Mouse (Mus musculus) CH12.LX (cell line): ENCODE data around the gene Washc1. TPM values are rescaled to one million over a fixed set of nuclear protein-coding genes. Genes with fewer than 3 reads are reported as not detected.

Experiments
- DNase-seq: peaks from one replicate; pipeline ENCODE4 v3.0.0-alpha.2; 2013; ENCODE audit errors: extremely low read depth
- H3K27ac ChIP-seq: 2 replicates; pipeline ENCODE4 v1.5.1; 2012; ENCODE audit warnings: low read depth, mild to moderate bottlenecking, control low read depth, moderate library complexity; ENCODE audit not compliant: insufficient read depth
- H3K27me3 ChIP-seq: replicated peaks from 2 replicates; pipeline ENCODE3; 2012; ENCODE audit warnings: inconsistent platforms
- H3K36me3 ChIP-seq, 2 experiments: replicated peaks in 1 of 2; 2 replicates each; pipeline versions ENCODE3 to v1.6.1; 2012; ENCODE audit warnings: inconsistent platforms in 1 of 2, low read length in 1 of 2, mild to moderate bottlenecking in 1 of 2, mixed read lengths in 1 of 2, moderate library complexity in 1 of 2; ENCODE audit not compliant: control insufficient read depth in 1 of 2, insufficient read depth in 1 of 2
- H3K4me1 ChIP-seq, 2 experiments: 2 replicates each; pipeline ENCODE4 v1.6.1; 2012; ENCODE audit warnings: inconsistent platforms in 1 of 2, moderate library complexity in 1 of 2; ENCODE audit not compliant: insufficient read depth in 2 of 2, control insufficient read depth in 1 of 2
- H3K4me2 ChIP-seq: 2 replicates; pipeline ENCODE4 v1.6.1; 2012; ENCODE audit warnings: low read depth, mild to moderate bottlenecking, control low read depth; ENCODE audit not compliant: poor library complexity, insufficient read depth, severe bottlenecking
- H3K4me3 ChIP-seq, 3 experiments: fragments of 150-350 bp in 1 of 3; sonication (generic) in 1 of 3; replicated peaks in 1 of 3; 2 replicates each; pipeline versions ENCODE3 to v1.5.1; 2011 to 2012; ENCODE audit warnings: low read depth in 2 of 3, low read length in 2 of 3, mild to moderate bottlenecking in 2 of 3, moderate library complexity in 2 of 3, control low read depth in 1 of 3, improper control_type of control experiment in 1 of 3, inconsistent platforms in 1 of 3, mixed read lengths in 1 of 3; ENCODE audit not compliant: poor library complexity in 1 of 3
- H3K79me2 ChIP-seq: replicated peaks from 2 replicates; pipeline ENCODE4 v1.6.1; 2012; ENCODE audit warnings: mild to moderate bottlenecking, moderate library complexity; ENCODE audit not compliant: control insufficient read depth, poor library complexity, insufficient read depth, severe bottlenecking; ENCODE audit errors: extremely low read depth
- H3K9ac ChIP-seq: 2 replicates; pipeline ENCODE4 v1.6.1; 2012; ENCODE audit warnings: low read depth, mild to moderate bottlenecking, control low read depth, moderate library complexity; ENCODE audit not compliant: insufficient read depth
- H3K9me3 ChIP-seq: replicated peaks from 2 replicates; pipeline ENCODE3; 2012; ENCODE audit warnings: low read length, inconsistent platforms, mixed read lengths
- CHD2 ChIP-seq: IDR thresholded peaks from 2 replicates; pipeline ENCODE4 v1.6.1; 2011; ENCODE audit warnings: low read length, improper control_type of control experiment
- ELF1 ChIP-seq: IDR thresholded peaks from 2 replicates; pipeline ENCODE4 v1.6.1; 2014; ENCODE audit warnings: low read depth, mild to moderate bottlenecking, inconsistent platforms, low read length, improper control_type of control experiment
- ETS1 ChIP-seq: conservative IDR thresholded peaks from 2 replicates; pipeline ENCODE4 v1.6.1; 2012; ENCODE audit warnings: low read depth, mild to moderate bottlenecking, inconsistent platforms, low read length, improper control_type of control experiment, moderate library complexity
- GABPA ChIP-seq: IDR thresholded peaks from 2 replicates; pipeline ENCODE4 v1.6.1; 2012; ENCODE audit warnings: low read depth, low read length, improper control_type of control experiment, inconsistent platforms; ENCODE audit not compliant: insufficient replicate concordance
- HCFC1 ChIP-seq: IDR thresholded peaks from 2 replicates; pipeline ENCODE4 v1.6.1; 2012; ENCODE audit warnings: low read depth, mild to moderate bottlenecking, inconsistent platforms, low read length, improper control_type of control experiment
- IRF4 ChIP-seq: IDR thresholded peaks from 2 replicates; pipeline ENCODE4 v1.6.1; 2014; ENCODE audit warnings: low read depth, mild to moderate bottlenecking, inconsistent platforms, low read length, improper control_type of control experiment
- KAT2A ChIP-seq: IDR thresholded peaks from 2 replicates; pipeline ENCODE4 v1.6.1; 2012; ENCODE audit warnings: low read length, improper control_type of control experiment, inconsistent platforms; ENCODE audit not compliant: insufficient replicate concordance
- MAFK ChIP-seq: IDR thresholded peaks from 2 replicates; pipeline ENCODE4 v1.6.1; 2011; ENCODE audit warnings: low read length, improper control_type of control experiment; ENCODE audit not compliant: insufficient replicate concordance
- MYC ChIP-seq: IDR thresholded peaks from 2 replicates; pipeline ENCODE4 v1.6.1; 2011; ENCODE audit warnings: low read depth, mild to moderate bottlenecking, improper control_type of control experiment, low read length
- PAX5 ChIP-seq: IDR thresholded peaks from 2 replicates; pipeline ENCODE4 v1.6.1; 2012; ENCODE audit warnings: low read length, inconsistent platforms, mixed read lengths
- TBP ChIP-seq: conservative IDR thresholded peaks from 2 replicates; pipeline ENCODE4 v1.6.1; 2011; ENCODE audit warnings: low read depth, low read length, improper control_type of control experiment
- UBTF ChIP-seq: IDR thresholded peaks from 2 replicates; pipeline ENCODE4 v1.6.1; 2012; ENCODE audit warnings: low read depth, mild to moderate bottlenecking, inconsistent platforms, low read length, improper control_type of control experiment, moderate library complexity
- USF1 ChIP-seq: IDR thresholded peaks from 2 replicates; pipeline ENCODE4 v1.6.1; 2014; ENCODE audit warnings: low read depth, mild to moderate bottlenecking, inconsistent platforms, low read length, improper control_type of control experiment
- ZKSCAN1 ChIP-seq: IDR thresholded peaks from 2 replicates; pipeline ENCODE4 v1.6.1; 2012; ENCODE audit warnings: low read depth, inconsistent platforms, low read length, improper control_type of control experiment, borderline replicate concordance
- ZMIZ1 ChIP-seq: IDR thresholded peaks from 2 replicates; pipeline ENCODE4 v1.6.1; 2012; ENCODE audit warnings: low read depth, mild to moderate bottlenecking, inconsistent platforms, low read length, improper control_type of control experiment
- dilution Hi-C: fragments of 300-500 bp; cut with MboI; formaldehyde crosslinking; loops from 2 replicates; pipeline ENCODE4 v1.14.3; 2020; ENCODE audit warnings: low sequenced_read_pairs; ENCODE audit not compliant: extremely low pct_unique_long_range_greater_than_20kb, extremely low pct_ligation_motif_present
- in situ Hi-C: fragments of 300-500 bp; cut with MboI; formaldehyde crosslinking; loops from 3 replicates; pipeline ENCODE4 v1.14.3; 2019; ENCODE audit warnings: low sequenced_read_pairs, low pct_ligation_motif_present, low pct_unique_long_range_greater_than_20kb, mixed read lengths
- polyA plus RNA-seq: library from polyadenylated mRNA; unstranded; fragments of >175 nt; gene quantifications from 2 replicates; pipeline ENCODE4 v1.2.1, GENCODE M21; 2012; ENCODE audit warnings: low read depth; ENCODE audit not compliant: insufficient read length
- total RNA-seq, 2 experiments: library from RNA; depleted of rRNA; stranded (reverse); fragments of 300-350 nt in 1 of 2; fragments of >200 nt in 1 of 2; gene quantifications; 2 replicates each; pipeline ENCODE4 v1.2.3; 2012 to 2014

Washc1 gene
- total and polyA plus RNA-seq, 3 experiments: 16.4 to 27.8 (median 20.3) TPM

DNA sequence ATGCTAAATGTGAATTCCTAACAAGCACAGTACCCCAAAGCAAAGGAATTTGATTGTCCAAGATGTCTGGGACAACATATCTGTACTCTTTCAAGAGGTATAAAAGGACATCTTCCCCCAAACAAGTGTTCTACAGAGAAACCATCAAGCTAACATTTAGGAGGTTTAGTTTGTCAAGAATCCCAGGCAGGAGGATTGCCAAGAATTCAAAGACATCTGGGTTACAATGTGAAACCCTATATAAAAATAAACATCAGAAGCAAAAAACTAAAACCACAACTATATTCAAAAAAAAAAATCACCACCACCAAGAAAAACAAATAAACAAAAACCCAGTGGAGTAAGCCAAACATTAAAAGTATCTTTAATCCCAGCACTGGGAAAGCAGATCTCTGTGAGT, 21.1 kb upstream of the Washc1 start:
- Histone ChIP-seq H3K4me3 (no peak overlapping the region), H3K9ac (no peak overlapping the region), H3K4me2 (no peak overlapping the region), H3K4me1 (no peaks in the 10 kb centered on the region), H3K9me3 (no peaks in the 10 kb centered on the region), H3K27me3 (no peaks in the 10 kb centered on the region), H3K36me3 (peaks cover 17 to 57% of the 10 kb centered on the region in 2 experiments), H3K27ac (no peak overlapping the region), H3K79me2 (peaks cover 8% of the 10 kb centered on the region)
- in situ Hi-C loops: no loop called here
- dilution Hi-C loops: no loop called here
- TF ChIP-seq CHD2 (no peak), ELF1 (no peak), ZMIZ1 (no peak), UBTF (no peak), TBP (no peak), GABPA (no peak), USF1 (no peak), ZKSCAN1 (no peak), MYC (no peak), KAT2A (no peak)
- no peak for DNase-seq

DNA sequence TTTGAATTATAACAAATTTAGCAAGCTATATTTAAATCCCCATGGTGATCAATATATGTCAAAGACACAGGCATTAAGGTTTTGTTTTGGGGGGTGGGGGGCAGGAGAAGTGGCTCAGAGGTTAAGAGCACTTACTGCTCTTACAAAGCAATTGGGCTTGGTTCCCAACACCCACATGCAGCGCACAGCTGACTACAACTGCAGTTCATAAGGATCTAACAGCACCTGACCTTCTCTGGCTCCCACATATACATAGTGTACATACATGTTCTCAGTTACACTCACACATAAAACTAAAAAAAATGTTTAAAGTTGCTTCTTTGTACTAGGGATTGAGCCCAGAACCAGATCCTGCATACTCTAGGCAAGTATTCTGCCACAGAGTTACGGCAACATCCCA, 20.0 kb upstream of the Washc1 start:
- TF ChIP-seq IRF4: no peak
- TF ChIP-seq, all 38 proteins: peak for 0
- Histone ChIP-seq H3K4me1 (no peaks in the 10 kb centered on the region), H3K79me2 (peaks cover 11% of the 10 kb centered on the region), H3K4me2 (no peak overlapping the region), H3K27me3 (no peaks in the 10 kb centered on the region), H3K4me3 (no peak overlapping the region), H3K27ac (no peak overlapping the region), H3K36me3 (peaks cover 11 to 54% of the 10 kb centered on the region in 2 experiments), H3K9ac (no peak overlapping the region), H3K9me3 (no peaks in the 10 kb centered on the region)
- in situ Hi-C loops: no loop called here
- dilution Hi-C loops: no loop called here
- no peak for DNase-seq

DNA sequence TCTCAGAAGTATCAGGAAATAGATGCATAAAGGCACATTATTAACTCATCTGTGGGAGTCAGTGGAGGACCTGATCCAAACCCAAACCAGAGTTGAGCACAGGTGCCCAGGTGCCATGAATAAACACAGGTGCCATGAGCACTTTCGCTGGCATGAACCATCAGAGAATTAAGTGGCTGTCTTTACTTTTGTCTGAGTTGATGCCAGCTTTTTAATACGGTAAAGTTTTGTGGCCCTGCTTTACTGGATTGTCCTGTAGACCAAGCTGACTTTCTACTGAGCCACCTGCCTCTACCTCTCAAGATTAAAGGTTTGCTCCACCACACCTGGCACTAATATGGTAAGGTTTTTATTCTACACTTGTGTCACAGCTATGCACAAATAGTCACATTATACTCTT, 19.3 kb upstream of the Washc1 start:
- no peak overlapping the region for H3K4me2 ChIP-seq
- dilution Hi-C loops: no loop called here
- peaks cover 8 to 52% of the 10 kb centered on the region in 2 experiments for H3K36me3 ChIP-seq

More for the DNA sequence above, 19.3 kb upstream of the Washc1 start:
- no peak overlapping the region for H3K9ac ChIP-seq
- H3K4me1 ChIP-seq: peaks cover 0 to 3% of the 10 kb centered on the region in 2 experiments; a peak in 1 of 4 replicates
- no peak overlapping the region for H3K27ac ChIP-seq
- TF ChIP-seq USF1: no peak
- TF ChIP-seq PAX5: no peak
- no peak for TF ChIP-seq HCFC1
- no peak for TF ChIP-seq MAFK
- no peak for TF ChIP-seq ZMIZ1
- TF ChIP-seq ETS1: no peak
- no peak for TF ChIP-seq KAT2A
- TF ChIP-seq, all 38 proteins: peak for 0
- no peak overlapping the region for H3K4me3 ChIP-seq
- H3K79me2 ChIP-seq: peaks cover 15% of the 10 kb centered on the region
- in situ Hi-C loops: no loop called here
- H3K27me3 ChIP-seq: no peaks in the 10 kb centered on the region
- DNase-seq: no peak
- H3K9me3 ChIP-seq: no peaks in the 10 kb centered on the region
